Mouse (Mus musculus) E14TG2a.4 (cell line): ENCODE results near the gene Gnai2.
"Not testable (repeated sequence)": the region's sequence is repeated elsewhere in the genome, so short reads cannot be mapped to it uniquely, and the experiment has no call there.

Experiments
- H3K27me3 ChIP-seq: 2 replicates; pipeline ENCODE4 v1.6.1; 2014; ENCODE audit warnings: low read length, control low read depth; ENCODE audit not compliant: insufficient read depth
- H3K36me3 ChIP-seq: 2 replicates; pipeline ENCODE4 v1.6.1; 2014; ENCODE audit warnings: low read length, control low read depth; ENCODE audit not compliant: insufficient read depth
- H3K4me1 ChIP-seq: replicated peaks from 2 replicates; pipeline ENCODE4 v1.6.1; 2014; ENCODE audit warnings: low read depth, low read length, control low read depth
- H3K4me3 ChIP-seq: replicated peaks from 2 replicates; pipeline ENCODE4 v1.5.1; 2014; ENCODE audit warnings: mild to moderate bottlenecking, low read length
- H3K9me3 ChIP-seq: 2 replicates; pipeline ENCODE4 v1.6.1; 2014; ENCODE audit warnings: low read length, control low read depth
- CTCF ChIP-seq: conservative IDR thresholded peaks from 2 replicates; pipeline ENCODE4 v1.5.1; 2014; ENCODE audit warnings: low read length
- NANOG ChIP-seq: IDR thresholded peaks from 2 replicates; pipeline ENCODE4 v1.6.1; 2014; ENCODE audit warnings: borderline replicate concordance, low read length, mixed read lengths
- POU5F1 ChIP-seq: IDR thresholded peaks from 2 replicates; pipeline ENCODE4 v1.6.1; 2014; ENCODE audit warnings: low read length, borderline replicate concordance

Gene Gnai2

GRCm38 (mm10) chr9:107635279-107636028 lies at the start of gene Gnai2:
Gnai2 (minus strand) TSS chr9:107635367.
- Histone ChIP-seq H3K4me3 (peak within 1 kb of the TSS; percentile 88), H3K9me3 (no peaks in the 10 kb centered on the region), H3K4me1 (peaks cover 66% of the 10 kb centered on the region), H3K36me3 (peaks cover 15% of the 10 kb centered on the region), H3K27me3 (peaks cover 24% of the 10 kb centered on the region)
- TF ChIP-seq NANOG (no peak), POU5F1 (no peak), CTCF (no peak)

- Histone ChIP-seq H3K4me3 (no peak overlapping the region; the same call in 1 of the 2 replicates), H3K9me3 (no peaks in the 10 kb centered on the region), H3K36me3 (no peaks in the 10 kb centered on the region), H3K27me3 (peaks cover 72% of the 10 kb centered on the region), H3K4me1 (peaks cover 59% of the 10 kb centered on the region)
- TF ChIP-seq POU5F1, result no peak
- TF ChIP-seq CTCF, result no peak
- TF ChIP-seq NANOG, result no peak
These were observed 47.2 kb upstream of the Gnai2 start for GRCm38 (mm10) chr9:107682405-107682804.

- no peak within 1 kb of the TSS for H3K4me3 ChIP-seq
- H3K9me3 ChIP-seq, result no peaks in the 10 kb centered on the region
- no peaks in the 10 kb centered on the region for H3K36me3 ChIP-seq
- peaks cover 74% of the 10 kb centered on the region for H3K27me3 ChIP-seq
- TF ChIP-seq NANOG (no peak), CTCF (no peak), POU5F1 (no peak)
- peaks cover 71% of the 10 kb centered on the region for H3K4me1 ChIP-seq
These were observed 44.3 kb upstream of the Gnai2 start, which contains the start of gene Gnat1 for GRCm38 (mm10) chr9:107679501-107679900. Gnat1 (minus strand) TSS chr9:107679712.

GRCm38 (mm10) chr9:107678861-107679260 lies 43.7 kb upstream of the Gnai2 start:
- TF ChIP-seq POU5F1, result no peak
- no peak for TF ChIP-seq CTCF
- TF ChIP-seq NANOG, result no peak
- Histone ChIP-seq H3K9me3 (no peaks in the 10 kb centered on the region), H3K36me3 (no peaks in the 10 kb centered on the region), H3K27me3 (peaks cover 74% of the 10 kb centered on the region), H3K4me1 (peaks cover 66% of the 10 kb centered on the region), H3K4me3 (no peak overlapping the region)

DNA sequence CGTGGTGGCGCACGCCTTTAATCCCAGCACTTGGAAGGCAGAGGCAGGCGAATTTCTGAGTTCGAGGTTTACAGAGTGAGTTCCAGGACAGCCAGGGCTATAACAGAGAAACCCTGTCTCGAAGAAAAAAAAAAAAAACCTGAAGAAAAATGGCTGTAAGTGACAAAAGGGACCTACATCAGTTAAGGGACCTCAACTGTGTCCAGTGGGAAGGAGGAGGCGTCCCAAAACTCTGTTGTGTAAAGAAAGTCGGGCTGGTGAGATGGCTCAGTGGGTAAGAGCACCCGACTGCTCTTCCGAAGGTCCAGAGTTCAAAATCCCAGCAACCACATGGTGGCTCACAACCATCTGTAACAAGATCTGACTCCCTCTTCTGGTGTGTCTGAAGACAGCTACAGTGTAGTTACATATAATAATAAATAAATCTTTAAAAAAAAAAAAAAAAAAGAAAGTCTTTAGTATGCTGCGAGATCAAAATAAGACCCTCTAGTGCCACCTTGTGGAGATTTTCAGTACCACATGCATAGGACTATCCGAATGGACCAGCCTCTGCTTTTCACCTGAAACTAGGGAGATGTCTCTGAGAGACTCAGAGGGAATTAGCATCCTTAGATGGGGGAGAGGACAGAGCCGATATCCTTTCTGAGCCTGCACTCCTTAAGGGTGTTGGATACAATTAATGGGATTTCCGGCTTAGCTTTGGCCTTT lies 42.8 kb upstream of the Gnai2 start:
- H3K4me1 ChIP-seq, result peaks cover 58% of the 10 kb centered on the region
- peak; percentile 74 for TF ChIP-seq CTCF
- H3K9me3 ChIP-seq, H3K36me3 ChIP-seq: not testable (repeated sequence)
- peak overlapping the region; percentile 56 for H3K4me3 ChIP-seq
- H3K27me3 ChIP-seq, result peaks cover 69% of the 10 kb centered on the region

- H3K9me3 ChIP-seq, result no peaks in the 10 kb centered on the region
- H3K4me1 ChIP-seq, result peaks cover 50% of the 10 kb centered on the region
- peak overlapping the region; percentile 56 for H3K4me3 ChIP-seq
- no peaks in the 10 kb centered on the region for H3K36me3 ChIP-seq
- H3K27me3 ChIP-seq, result peaks cover 67% of the 10 kb centered on the region
- TF ChIP-seq CTCF (peak; percentile 93), NANOG (no peak), POU5F1 (no peak)
These were observed 42.1 kb upstream of the Gnai2 start for GRCm38 (mm10) chr9:107677091-107677784.

- H3K36me3 ChIP-seq, result no peaks in the 10 kb centered on the region
- peaks cover 62% of the 10 kb centered on the region for H3K27me3 ChIP-seq
- H3K4me1 ChIP-seq, result peaks cover 42% of the 10 kb centered on the region
- TF ChIP-seq NANOG (no peak), CTCF (no peak), POU5F1 (no peak)
- no peaks in the 10 kb centered on the region for H3K9me3 ChIP-seq
- peak overlapping the region; percentile 73 for H3K4me3 ChIP-seq
These were observed 41.1 kb upstream of the Gnai2 start for GRCm38 (mm10) chr9:107676302-107676701.

GRCm38 (mm10) chr9:107675671-107676301 lies 40.6 kb upstream of the Gnai2 start:
- Histone ChIP-seq H3K9me3 (no peaks in the 10 kb centered on the region), H3K4me1 (peaks cover 41% of the 10 kb centered on the region), H3K36me3 (no peaks in the 10 kb centered on the region), H3K27me3 (peaks cover 60% of the 10 kb centered on the region), H3K4me3 (peak overlapping the region; percentile 73)
- no peak for TF ChIP-seq POU5F1
- TF ChIP-seq CTCF, result no peak; the same call in 1 of the 2 replicates
- no peak for TF ChIP-seq NANOG
